Mouse (Mus musculus) myocyte (in vitro differentiated cells): ENCODE data around the gene Pnkd. TPM values are rescaled to one million over a fixed set of nuclear protein-coding genes. Genes with fewer than 3 reads are reported as not detected.
"Not testable (repeated sequence)": the region's sequence is repeated elsewhere in the genome, so short reads cannot be mapped to it uniquely, and the experiment has no call there.

Experiments
- H3K27me3 ChIP-seq: one replicate; pipeline ENCODE4 v1.6.1; 2011; ENCODE audit not compliant: control insufficient read depth, insufficient read depth, insufficient read length
- H3K36me3 ChIP-seq: one replicate; pipeline ENCODE4 v1.6.1; 2011; ENCODE audit not compliant: control insufficient read depth, insufficient read depth
- H3K4me2 ChIP-seq: one replicate; pipeline ENCODE4 v1.6.1; 2011; ENCODE audit warnings: low read depth, control low read depth
- H3K4me3 ChIP-seq: one replicate; pipeline ENCODE4 v1.5.1; 2011; ENCODE audit warnings: mild to moderate bottlenecking, control low read depth, moderate library complexity
- H3K79me2 ChIP-seq: one replicate; pipeline ENCODE4 v1.6.1; 2011; ENCODE audit not compliant: control insufficient read depth, insufficient read depth
- H3ac ChIP-seq: one replicate; pipeline ENCODE4 v1.6.1; 2011; ENCODE audit not compliant: control insufficient read depth, insufficient read length
- CEBPB ChIP-seq: IDR thresholded peaks from 2 replicates; pipeline ENCODE4 v1.6.1; 2011; ENCODE audit warnings: mild to moderate bottlenecking, moderate library complexity; ENCODE audit not compliant: poor library complexity, insufficient read depth, severe bottlenecking
- E2F4 ChIP-seq: IDR thresholded peaks from one replicate; pipeline ENCODE4 v1.6.1; 2011; ENCODE audit warnings: mild to moderate bottlenecking, control low read depth, moderate library complexity; ENCODE audit not compliant: insufficient read depth
- MAX ChIP-seq: IDR thresholded peaks from one replicate; pipeline ENCODE4 v1.6.1; 2011; ENCODE audit warnings: low read depth, mild to moderate bottlenecking, control low read depth
- MYOD1 ChIP-seq, 3 experiments: IDR thresholded peaks; one replicate each; pipeline ENCODE4 v1.6.1; 2011; ENCODE audit warnings: control low read depth in 2 of 3, low read depth in 2 of 3, mild to moderate bottlenecking in 2 of 3, moderate library complexity in 1 of 3; ENCODE audit not compliant: insufficient read length in 2 of 3, control insufficient read depth in 1 of 3
- MYOG ChIP-seq, 3 experiments: IDR thresholded peaks; one replicate each; pipeline ENCODE4 v1.6.1; 2011; ENCODE audit warnings: control low read depth in 2 of 3, low read depth in 2 of 3, mild to moderate bottlenecking in 2 of 3; ENCODE audit not compliant: insufficient read length in 2 of 3, control insufficient read depth in 1 of 3, insufficient read depth in 1 of 3
- POLR2A ChIP-seq: IDR thresholded peaks from one replicate; pipeline ENCODE4 v1.6.1; 2011; ENCODE audit warnings: low read depth, mild to moderate bottlenecking, control low read depth, moderate library complexity; ENCODE audit not compliant: insufficient read length
- POLR2AphosphoS2 ChIP-seq: IDR thresholded peaks from one replicate; pipeline ENCODE4 v1.6.1; 2011; ENCODE audit warnings: low read depth, control low read depth; ENCODE audit not compliant: insufficient read length
- REST ChIP-seq: IDR thresholded peaks from one replicate; pipeline ENCODE4 v1.6.1; 2011; ENCODE audit warnings: mild to moderate bottlenecking, control low read depth, moderate library complexity; ENCODE audit not compliant: insufficient read depth, insufficient read length
- SRF ChIP-seq: IDR thresholded peaks from one replicate; pipeline ENCODE4 v1.6.1; 2011; ENCODE audit warnings: low read depth; ENCODE audit not compliant: control insufficient read depth, insufficient read length
- TCF12 ChIP-seq: IDR thresholded peaks from one replicate; pipeline ENCODE4 v1.6.1; 2011; ENCODE audit warnings: mild to moderate bottlenecking, control low read depth; ENCODE audit not compliant: poor library complexity, insufficient read depth, severe bottlenecking
- TCF3 ChIP-seq: IDR thresholded peaks from one replicate; pipeline ENCODE4 v1.6.1; 2011; ENCODE audit warnings: low read depth, control low read depth; ENCODE audit not compliant: insufficient read length
- USF1 ChIP-seq: IDR thresholded peaks from one replicate; pipeline ENCODE4 v1.6.1; 2011; ENCODE audit warnings: low read depth, mild to moderate bottlenecking, control low read depth, moderate library complexity
- polyA plus RNA-seq: library from polyadenylated mRNA; unstranded; fragments of >200 nt; fragmentation: generic; extraction: Trizol; gene quantifications from one replicate; pipeline ENCODE4 v1.2.1, GENCODE M21; 2012; ENCODE audit warnings: missing spikeins

Pnkd gene
- polyA plus RNA-seq, 1 experiment = 93.7 TPM

- Histone ChIP-seq H3K4me2 (no peak overlapping the region), H3K36me3 (no peaks in the 10 kb centered on the region), H3ac (no peak overlapping the region), H3K4me3 (no peak overlapping the region), H3K79me2 (peaks cover 18% of the 10 kb centered on the region), H3K27me3 (no peaks in the 10 kb centered on the region)
- no peak for TF ChIP-seq MYOD1 (IDR thresholded peaks at IDR 0.05; ENCODE audit: control insufficient read depth in 1 of 3, insufficient read length in 2 of 3, low read depth in 2 of 3)
- no peak for TF ChIP-seq MAX
- no peak for TF ChIP-seq REST
Measured at GRCm38 (mm10) chr1:74393697-74394096, 109.0 kb downstream of the Pnkd start.

DNA sequence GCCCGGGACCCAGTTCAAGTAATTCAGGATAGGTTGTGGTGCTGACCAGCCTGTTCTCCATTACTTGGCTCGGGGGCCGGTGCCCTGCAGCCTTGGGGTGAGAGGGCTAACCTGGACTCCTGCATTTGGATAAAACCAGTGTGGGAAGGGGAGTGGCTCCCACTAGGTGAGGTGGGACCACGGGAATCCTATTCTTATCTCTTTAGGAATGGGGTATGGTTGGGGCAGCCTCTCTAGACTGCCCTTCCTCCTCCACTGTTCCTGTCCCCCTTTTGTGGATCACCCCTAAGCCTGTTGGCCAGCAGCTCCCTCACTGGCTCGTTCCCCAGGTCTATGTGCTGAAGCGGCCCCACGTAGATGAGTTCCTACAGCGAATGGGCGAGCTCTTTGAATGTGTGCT, 109.6 kb downstream of the Pnkd start:
- peaks cover 18% of the 10 kb centered on the region for H3K79me2 ChIP-seq
- H3K36me3 ChIP-seq = no peaks in the 10 kb centered on the region
- H3ac ChIP-seq = no peak overlapping the region
- H3K27me3 ChIP-seq = no peaks in the 10 kb centered on the region
- TF ChIP-seq MYOD1 (IDR thresholded peaks at IDR 0.05; ENCODE audit: control insufficient read depth in 1 of 3, insufficient read length in 2 of 3, low read depth in 2 of 3) (no peak), TCF12 (no peak), REST (no peak), TCF3 (no peak), POLR2A (no peak), POLR2AphosphoS2 (no peak), MAX (no peak)
- no peak overlapping the region for H3K4me3 ChIP-seq
- no peak overlapping the region for H3K4me2 ChIP-seq

- Histone ChIP-seq H3ac (no peak overlapping the region), H3K79me2 (peaks cover 18% of the 10 kb centered on the region), H3K36me3 (no peaks in the 10 kb centered on the region), H3K4me3 (no peak overlapping the region), H3K4me2 (no peak overlapping the region), H3K27me3 (no peaks in the 10 kb centered on the region)
- TF ChIP-seq SRF (no peak), MYOG (IDR thresholded peaks at IDR 0.05; ENCODE audit: control insufficient read depth in 1 of 3, insufficient read depth in 1 of 3, insufficient read length in 2 of 3, low read depth in 2 of 3) (no peak), E2F4 (no peak), USF1 (no peak), CEBPB (no peak), POLR2A (no peak), MYOD1 (IDR thresholded peaks at IDR 0.05; ENCODE audit: control insufficient read depth in 1 of 3, insufficient read length in 2 of 3, low read depth in 2 of 3) (no peak), POLR2AphosphoS2 (no peak), REST (no peak), MAX (no peak), TCF12 (no peak), TCF3 (no peak)
Measured at GRCm38 (mm10) chr1:74394858-74395257, 110.1 kb downstream of the Pnkd start.

- no peak overlapping the region for H3K4me2 ChIP-seq
- no peaks in the 10 kb centered on the region for H3K27me3 ChIP-seq
- H3K36me3 ChIP-seq = no peaks in the 10 kb centered on the region
- no peak overlapping the region for H3K4me3 ChIP-seq
- peaks cover 18% of the 10 kb centered on the region for H3K79me2 ChIP-seq
- H3ac ChIP-seq = no peak overlapping the region
- TF ChIP-seq CEBPB (no peak), REST (no peak)
Measured at GRCm38 (mm10) chr1:74395290-74395689, 110.6 kb downstream of the Pnkd start.

GRCm38 (mm10) chr1:74396456-74397222, 111.9 kb downstream of the Pnkd start:
- Histone ChIP-seq H3K79me2 (peaks cover 18% of the 10 kb centered on the region), H3K4me3 (peak overlapping the region; percentile 27), H3K4me2 (peak overlapping the region; percentile 74)
- peak; percentile 75 for TF ChIP-seq USF1
- not testable (repeated sequence) for H3K27me3 ChIP-seq, H3ac ChIP-seq, H3K36me3 ChIP-seq

DNA sequence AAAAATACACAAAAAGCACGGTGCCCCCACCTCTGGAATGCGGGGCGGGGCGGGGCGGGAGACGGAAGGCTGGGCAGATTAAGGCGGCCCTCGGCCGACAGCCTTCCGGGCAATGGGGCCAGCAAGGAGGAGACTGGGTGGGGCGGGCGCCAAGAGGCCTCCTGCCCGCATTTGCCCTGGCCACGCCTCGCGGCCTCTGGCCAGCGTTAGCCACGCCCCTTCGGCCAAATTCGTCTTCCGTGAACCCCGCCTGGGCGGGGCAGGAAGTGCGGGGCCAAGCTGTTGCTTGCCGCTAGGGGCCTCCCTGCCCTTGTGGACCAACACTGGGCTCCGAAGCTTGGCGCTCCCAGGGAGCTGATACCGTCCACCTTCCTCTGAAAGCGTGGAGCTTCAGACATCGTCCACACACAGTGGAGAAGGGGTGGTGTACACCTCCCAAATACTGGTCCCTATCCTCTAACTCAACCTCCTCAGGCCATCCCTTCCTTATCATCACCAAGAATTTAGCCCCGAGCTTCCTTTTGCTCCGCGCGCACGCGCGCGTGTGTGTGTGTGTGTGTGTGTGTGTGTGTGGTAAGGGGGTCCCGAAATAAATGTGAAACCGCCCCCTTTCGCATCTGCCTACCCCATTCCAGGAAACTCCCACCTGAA, 112.7 kb downstream of the Pnkd start:
- Histone ChIP-seq H3K27me3 (no peaks in the 10 kb centered on the region), H3K79me2 (peaks cover 12% of the 10 kb centered on the region), H3ac (no peak overlapping the region), H3K4me3 (peak overlapping the region; percentile 27), H3K4me2 (peak overlapping the region; percentile 85), H3K36me3 (no peaks in the 10 kb centered on the region)
- TF ChIP-seq MYOD1 (IDR thresholded peaks at IDR 0.05; ENCODE audit: control insufficient read depth in 1 of 3, insufficient read length in 2 of 3, low read depth in 2 of 3) = peak in 1 of 3 experiments; percentile 7
- TF ChIP-seq E2F4 = no peak
- TF ChIP-seq TCF3 = no peak
- no peak for TF ChIP-seq USF1
- no peak for TF ChIP-seq CEBPB
- TF ChIP-seq SRF = peak; percentile 82
- TF ChIP-seq POLR2AphosphoS2 = peak; percentile 100
- TF ChIP-seq MYOG (IDR thresholded peaks at IDR 0.05; ENCODE audit: control insufficient read depth in 1 of 3, insufficient read depth in 1 of 3, insufficient read length in 2 of 3, low read depth in 2 of 3) = peak in 1 of 3 experiments; percentile 42
- peak; percentile 79 for TF ChIP-seq POLR2A
